Mouse (Mus musculus): ENCODE measurements around the gene Arhgap20.
A peak's percentile ranks its signal among the peaks of the same experiment; 100 is the strongest.

Arhgap20 gene

DNA sequence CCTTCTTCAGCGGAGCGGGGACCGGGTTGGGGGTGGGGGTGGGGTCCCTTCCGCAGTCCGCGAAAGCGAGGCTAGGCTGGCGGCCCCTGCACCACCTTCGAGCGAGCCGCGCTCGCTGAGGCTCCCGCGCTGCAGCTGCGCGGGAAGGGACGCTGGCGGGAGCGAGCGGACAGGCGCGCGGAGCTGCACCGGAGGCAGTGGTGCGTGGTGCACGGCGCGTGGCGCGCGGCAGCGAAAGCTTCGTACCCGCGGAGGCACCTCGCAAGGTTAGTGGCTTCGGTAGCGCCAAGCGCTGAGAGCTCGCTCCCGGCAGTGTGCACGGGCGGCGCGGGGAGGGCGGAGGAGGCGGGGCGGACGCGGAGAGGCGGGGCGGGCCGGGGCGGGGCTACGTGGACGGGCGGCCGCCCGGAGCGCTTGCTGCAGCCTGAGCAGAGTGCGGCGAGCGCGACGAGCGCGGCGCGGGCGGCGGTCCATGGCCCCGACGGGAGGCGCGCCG lies at the start of gene Arhgap20:
Gene Arhgap20 (plus strand): TSS at position 417 of the 496 bp plus-strand sequence.
- peak; percentile 92 for DNase-seq

DNA sequence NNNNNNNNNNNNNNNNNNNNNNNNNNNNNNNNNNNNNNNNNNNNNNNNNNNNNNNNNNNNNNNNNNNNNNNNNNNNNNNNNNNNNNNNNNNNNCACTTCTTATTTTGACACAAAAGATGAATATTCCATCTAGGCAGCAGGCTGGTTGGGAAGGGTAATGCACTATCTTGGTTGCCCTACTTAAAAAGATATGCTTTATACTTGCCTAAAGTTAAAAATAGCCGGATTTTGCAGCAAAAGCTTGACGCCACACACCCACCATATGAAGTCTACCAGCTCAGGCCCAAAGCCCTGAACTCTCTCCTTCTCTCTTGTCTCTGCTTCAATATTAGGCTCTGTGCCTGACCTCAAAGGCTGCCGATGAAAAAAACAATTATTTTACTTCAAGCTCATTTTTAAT lies 46.3 kb upstream of the Arhgap20 start:
- no peak for DNase-seq

DNA sequence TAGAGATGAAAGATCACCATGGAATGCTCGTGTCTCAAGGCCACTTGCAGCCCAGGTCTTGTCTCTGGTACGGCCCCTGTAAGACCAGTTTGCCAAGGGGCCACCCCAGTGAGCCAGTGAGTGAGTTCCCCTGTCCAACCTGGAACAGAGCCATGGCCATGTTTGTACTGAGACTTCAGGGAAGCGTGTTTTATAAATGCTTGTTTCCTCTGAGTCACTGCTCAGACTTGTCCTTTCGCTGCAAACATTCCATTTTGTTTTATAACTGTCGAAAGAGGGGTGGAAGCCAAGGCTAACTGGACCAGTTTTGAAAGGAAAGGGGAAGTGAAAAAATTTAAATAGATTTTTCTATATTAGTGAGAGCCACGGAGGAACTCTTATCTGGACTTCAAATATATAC lies 37.2 kb upstream of the Arhgap20 start:
- no peak for DNase-seq

- no peak for DNase-seq
Observed at GRCm38 (mm10) chr9:51735180-51736034, 29.7 kb upstream of the Arhgap20 start.

- no peak for DNase-seq
Observed at GRCm38 (mm10) chr9:51736750-51737368, 28.3 kb upstream of the Arhgap20 start.

DNA sequence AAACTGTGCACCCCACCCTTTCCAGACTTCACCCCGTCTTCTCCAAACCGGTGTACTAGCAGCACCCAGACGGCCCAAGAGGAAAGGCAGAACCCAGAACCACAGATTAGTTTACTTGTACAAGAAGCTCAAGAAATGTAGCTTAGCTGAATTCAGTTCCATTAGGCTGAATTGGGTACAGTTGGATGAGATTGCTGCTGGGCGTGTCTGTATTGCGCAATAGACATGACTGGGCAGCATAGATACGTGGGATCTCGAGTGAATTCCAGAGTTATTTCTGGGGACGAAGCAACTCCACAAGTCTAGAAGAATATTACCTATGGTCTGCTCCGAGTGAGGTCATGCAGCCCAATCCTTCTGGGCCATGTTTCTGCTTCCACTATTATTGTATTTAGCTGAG lies 26.8 kb upstream of the Arhgap20 start:
- DNase-seq = no peak

- DNase-seq = no peak
Observed at GRCm38 (mm10) chr9:51739826-51740225, 25.3 kb upstream of the Arhgap20 start.

- DNase-seq = no peak
Observed at GRCm38 (mm10) chr9:51750144-51750543, 15.0 kb upstream of the Arhgap20 start.

GRCm38 (mm10) chr9:51761003-51761402 lies 4.1 kb upstream of the Arhgap20 start:
- DNase-seq = no peak

- DNase-seq = no peak
Observed at GRCm38 (mm10) chr9:51764041-51764875, 879 bp upstream of the Arhgap20 start.

GRCm38 (mm10) chr9:51765417-51766174 lies 459 bp downstream of the Arhgap20 start:
- DNase-seq = peak; percentile 53

GRCm38 (mm10) chr9:51766175-51767062 lies 1.3 kb downstream of the Arhgap20 start:
- peak; percentile 45 for DNase-seq

- DNase-seq = no peak
Observed at GRCm38 (mm10) chr9:51774201-51774600, 9.1 kb downstream of the Arhgap20 start.

- DNase-seq = no peak
Observed at GRCm38 (mm10) chr9:51776459-51776858, 11.3 kb downstream of the Arhgap20 start.

- DNase-seq = no peak
Observed at GRCm38 (mm10) chr9:51777180-51777579, 12.0 kb downstream of the Arhgap20 start.

- no peak for DNase-seq
Observed at GRCm38 (mm10) chr9:51779232-51779631, 14.1 kb downstream of the Arhgap20 start.

DNA sequence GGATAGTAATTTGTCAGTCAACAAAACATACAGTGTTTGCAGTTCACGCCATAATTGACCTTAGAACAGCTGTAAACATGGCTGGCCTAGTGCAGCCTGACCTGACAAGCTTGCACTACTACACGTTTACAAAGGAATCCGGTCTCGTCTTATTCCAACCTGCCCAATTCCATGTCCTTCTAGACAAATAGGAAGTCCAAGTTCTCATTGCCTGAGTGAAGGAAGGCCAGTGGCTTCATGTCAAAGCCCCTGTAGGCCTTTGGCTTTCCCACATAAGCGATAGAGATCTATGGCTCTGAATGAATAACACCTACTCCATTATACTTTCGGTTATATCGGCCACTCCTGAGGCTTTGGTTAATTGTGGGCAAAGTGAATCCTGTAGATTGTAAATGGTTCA lies 16.0 kb downstream of the Arhgap20 start:
- no peak for DNase-seq

DNA sequence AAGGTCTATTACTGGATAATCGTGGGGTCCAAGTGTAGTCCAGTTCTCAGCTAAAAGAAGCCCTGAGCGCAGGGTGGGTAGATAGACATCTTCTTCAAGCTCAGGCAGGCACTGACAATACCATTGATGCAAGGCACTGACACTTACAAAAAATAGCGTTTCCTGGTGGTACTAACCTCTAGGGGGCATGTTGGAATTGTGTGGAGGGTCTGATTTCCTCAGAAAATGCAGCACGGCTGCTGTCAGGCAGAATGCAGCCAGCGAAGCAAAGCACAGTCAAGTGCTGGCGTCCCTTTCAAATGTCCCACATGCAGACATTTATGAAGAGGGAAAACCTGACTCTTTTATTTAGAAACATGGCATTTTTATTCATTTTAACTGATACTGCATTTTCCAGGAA lies 22.2 kb downstream of the Arhgap20 start:
- no peak for DNase-seq

DNA sequence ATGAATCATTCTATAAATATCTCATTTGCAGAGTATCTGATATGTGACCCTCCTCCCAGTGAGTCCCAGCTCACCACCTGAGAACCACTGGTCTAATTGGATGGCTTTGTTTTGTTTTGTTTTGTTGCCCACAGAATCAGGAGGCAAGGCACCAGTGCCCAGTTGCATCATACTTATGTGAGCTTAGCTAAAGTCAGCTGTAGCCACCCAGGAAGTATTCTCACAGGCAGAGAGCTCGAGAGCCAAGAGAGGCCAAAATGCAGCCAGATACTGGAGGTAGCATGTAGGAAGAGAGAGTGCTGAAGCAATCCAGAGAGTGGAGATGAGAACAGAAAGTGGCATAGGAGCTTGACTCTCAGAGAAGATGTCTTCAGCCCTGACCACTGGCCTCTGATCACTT lies 23.3 kb downstream of the Arhgap20 start:
- DNase-seq = no peak

- no peak for DNase-seq
Observed at GRCm38 (mm10) chr9:51795206-51795605, 30.1 kb downstream of the Arhgap20 start.

- DNase-seq = no peak
Observed at GRCm38 (mm10) chr9:51798251-51798650, 33.1 kb downstream of the Arhgap20 start.

Measured in right cerebral cortex, postnatal 14 days (tissue).